Mouse (Mus musculus): ENCODE data around the gene Rpl5. TPM values are rescaled to one million over a fixed set of nuclear protein-coding genes. Genes with fewer than 3 reads are reported as not detected.
"Not testable (repeated sequence)": the region's sequence is repeated elsewhere in the genome, so short reads cannot be mapped to it uniquely, and the experiment has no call there.

Rpl5 gene
- polyA plus RNA-seq, 1 experiment from 2014 or later, result 61.0 TPM

- 88% methylated on average over 10 of the region's 10 CpGs for WGBS
Observed at GRCm38 (mm10) chr5:107936625-107937389, 36.5 kb downstream of the Rpl5 start.

GRCm38 (mm10) chr5:107938483-107938882 lies 38.2 kb downstream of the Rpl5 start:
- not testable (repeated sequence) for H3K27ac ChIP-seq (replicated peaks); H3K27me3 ChIP-seq; H3K4me1 ChIP-seq (replicated peaks); H3K4me3 ChIP-seq; H3K9ac ChIP-seq; H3K4me2 ChIP-seq; H3K9me3 ChIP-seq; ATAC-seq (ENCODE audit: low FRiP score, low read depth); H3K36me3 ChIP-seq
- 78% methylated on average over 1 of the region's 1 CpGs for WGBS

More at GRCm38 (mm10) chr5:107936625-107937389, 36.5 kb downstream of the Rpl5 start:
- Histone ChIP-seq H3K4me2 (no peak overlapping the region), H3K9ac (no peak overlapping the region), H3K4me1 (replicated peaks) (peaks cover 5% of the 10 kb centered on the region; the same call in 1 of the 2 replicates), H3K4me3 (no peak overlapping the region), H3K9me3 (no peaks in the 10 kb centered on the region), H3K36me3 (no peaks in the 10 kb centered on the region), H3K27ac (replicated peaks) (no peak overlapping the region), H3K27me3 (no peaks in the 10 kb centered on the region)
- ATAC-seq (ENCODE audit: low FRiP score, low read depth), result no peak

- Histone ChIP-seq H3K9ac (no peak overlapping the region), H3K36me3 (no peaks in the 10 kb centered on the region), H3K27ac (replicated peaks) (no peak overlapping the region), H3K27me3 (no peaks in the 10 kb centered on the region), H3K4me3 (no peak overlapping the region), H3K9me3 (no peaks in the 10 kb centered on the region), H3K4me2 (no peak overlapping the region), H3K4me1 (replicated peaks) (no peaks in the 10 kb centered on the region)
- no peak for ATAC-seq (ENCODE audit: low FRiP score, low read depth)
- 92% methylated on average over 2 of the region's 2 CpGs for WGBS
Observed at GRCm38 (mm10) chr5:107938886-107939285, 38.6 kb downstream of the Rpl5 start.

- Histone ChIP-seq H3K4me3 (no peak overlapping the region), H3K27ac (replicated peaks) (no peak overlapping the region), H3K4me2 (no peak overlapping the region), H3K4me1 (replicated peaks) (no peaks in the 10 kb centered on the region), H3K36me3 (no peaks in the 10 kb centered on the region), H3K9ac (no peak overlapping the region), H3K27me3 (no peaks in the 10 kb centered on the region), H3K9me3 (no peaks in the 10 kb centered on the region)
- WGBS, result 89% methylated on average over 3 of the region's 3 CpGs
- ATAC-seq (ENCODE audit: low FRiP score, low read depth), result no peak
Observed at GRCm38 (mm10) chr5:107939701-107940100, 39.4 kb downstream of the Rpl5 start.

GRCm38 (mm10) chr5:107941222-107941621 lies 40.9 kb downstream of the Rpl5 start:
- H3K27me3 ChIP-seq, result no peaks in the 10 kb centered on the region
- WGBS, result 49% methylated on average over 6 of the region's 6 CpGs
- no peaks in the 10 kb centered on the region for H3K4me1 ChIP-seq (replicated peaks)
- no peaks in the 10 kb centered on the region for H3K36me3 ChIP-seq
- no peak overlapping the region for H3K27ac ChIP-seq (replicated peaks)
- H3K9me3 ChIP-seq, result no peaks in the 10 kb centered on the region
- ATAC-seq (ENCODE audit: low FRiP score, low read depth), result peak; percentile 38; the same call in 1 of the 2 replicates
- H3K4me3 ChIP-seq, result no peak overlapping the region
- H3K9ac ChIP-seq, result no peak overlapping the region
- H3K4me2 ChIP-seq, result no peak overlapping the region

- no peaks in the 10 kb centered on the region for H3K9me3 ChIP-seq
- no peaks in the 10 kb centered on the region for H3K27me3 ChIP-seq
- H3K36me3 ChIP-seq, result no peaks in the 10 kb centered on the region
- H3K4me3 ChIP-seq, result no peak overlapping the region
- no peak for ATAC-seq (ENCODE audit: low FRiP score, low read depth)
- no peak overlapping the region for H3K27ac ChIP-seq (replicated peaks)
- H3K9ac ChIP-seq, result no peak overlapping the region
- 95% methylated on average over 1 of the region's 1 CpGs for WGBS
- no peak overlapping the region for H3K4me2 ChIP-seq
- H3K4me1 ChIP-seq (replicated peaks), result no peaks in the 10 kb centered on the region
Observed at GRCm38 (mm10) chr5:107942941-107943340, 42.6 kb downstream of the Rpl5 start.

GRCm38 (mm10) chr5:107943526-107943925 lies 43.2 kb downstream of the Rpl5 start:
- WGBS, result 93% methylated on average over 6 of the region's 6 CpGs
- ATAC-seq (ENCODE audit: low FRiP score, low read depth), result no peak

GRCm38 (mm10) chr5:107946475-107946874 lies 46.2 kb downstream of the Rpl5 start:
- no peaks in the 10 kb centered on the region for H3K4me1 ChIP-seq (replicated peaks)
- H3K27me3 ChIP-seq, result no peaks in the 10 kb centered on the region
- no peak overlapping the region for H3K4me2 ChIP-seq
- WGBS, result 100% methylated on average over 1 of the region's 1 CpGs
- H3K9ac ChIP-seq, result no peak overlapping the region
- no peaks in the 10 kb centered on the region for H3K9me3 ChIP-seq
- H3K27ac ChIP-seq (replicated peaks), result no peak overlapping the region
- H3K36me3 ChIP-seq, result no peaks in the 10 kb centered on the region
- no peak for ATAC-seq (ENCODE audit: low FRiP score, low read depth)
- no peak overlapping the region for H3K4me3 ChIP-seq

More at GRCm38 (mm10) chr5:107943526-107943925, 43.2 kb downstream of the Rpl5 start:
- Histone ChIP-seq H3K9ac (no peak overlapping the region), H3K4me3 (no peak overlapping the region), H3K27me3 (no peaks in the 10 kb centered on the region), H3K27ac (replicated peaks) (no peak overlapping the region), H3K9me3 (no peaks in the 10 kb centered on the region), H3K4me2 (no peak overlapping the region), H3K36me3 (no peaks in the 10 kb centered on the region), H3K4me1 (replicated peaks) (no peaks in the 10 kb centered on the region)

- WGBS, result 70% methylated on average over 2 of the region's 2 CpGs
- H3K27ac ChIP-seq (replicated peaks), result no peak overlapping the region
- H3K27me3 ChIP-seq, result no peaks in the 10 kb centered on the region
- no peak for ATAC-seq (ENCODE audit: low FRiP score, low read depth)
- no peak overlapping the region for H3K4me3 ChIP-seq
- H3K4me2 ChIP-seq, result no peak overlapping the region
- no peaks in the 10 kb centered on the region for H3K36me3 ChIP-seq
- no peaks in the 10 kb centered on the region for H3K9me3 ChIP-seq
- H3K9ac ChIP-seq, result no peak overlapping the region
- no peaks in the 10 kb centered on the region for H3K4me1 ChIP-seq (replicated peaks)
Observed at GRCm38 (mm10) chr5:107947548-107947947, 47.2 kb downstream of the Rpl5 start.

- Histone ChIP-seq H3K9ac (no peak overlapping the region), H3K27ac (replicated peaks) (no peak overlapping the region), H3K36me3 (no peaks in the 10 kb centered on the region), H3K4me2 (no peak overlapping the region), H3K4me3 (no peak overlapping the region), H3K4me1 (replicated peaks) (no peaks in the 10 kb centered on the region), H3K27me3 (no peaks in the 10 kb centered on the region), H3K9me3 (no peaks in the 10 kb centered on the region)
- WGBS, result 69% methylated on average over 1 of the region's 1 CpGs
- ATAC-seq (ENCODE audit: low FRiP score, low read depth), result no peak
Observed at GRCm38 (mm10) chr5:107948899-107949298, 48.6 kb downstream of the Rpl5 start.

- WGBS, result 90% methylated on average over 3 of the region's 3 CpGs
- Histone ChIP-seq H3K4me3 (no peak overlapping the region), H3K4me1 (replicated peaks) (no peaks in the 10 kb centered on the region), H3K9me3 (no peaks in the 10 kb centered on the region), H3K36me3 (no peaks in the 10 kb centered on the region), H3K27ac (replicated peaks) (no peak overlapping the region), H3K4me2 (no peak overlapping the region), H3K9ac (no peak overlapping the region), H3K27me3 (no peaks in the 10 kb centered on the region)
- no peak for ATAC-seq (ENCODE audit: low FRiP score, low read depth)
Observed at GRCm38 (mm10) chr5:107949607-107950006, 49.3 kb downstream of the Rpl5 start.

- Histone ChIP-seq H3K27ac (replicated peaks) (no peak overlapping the region), H3K9me3 (no peaks in the 10 kb centered on the region), H3K4me3 (no peak overlapping the region), H3K36me3 (no peaks in the 10 kb centered on the region), H3K4me2 (no peak overlapping the region), H3K27me3 (no peaks in the 10 kb centered on the region), H3K4me1 (replicated peaks) (no peaks in the 10 kb centered on the region), H3K9ac (no peak overlapping the region)
- no peak for ATAC-seq (ENCODE audit: low FRiP score, low read depth)
- WGBS, result 85% methylated on average over 5 of the region's 5 CpGs
Observed at GRCm38 (mm10) chr5:107950643-107951042, 50.3 kb downstream of the Rpl5 start.

Measured in hindbrain, embryonic 15.5 days (tissue).